Mouse (Mus musculus) adrenal gland, adult 2 months (tissue): ENCODE results near the gene Dll4. TPM values are rescaled to one million over a fixed set of nuclear protein-coding genes. Genes with fewer than 3 reads are reported as not detected.

Experiments
- DNase-seq: peaks from one replicate; pipeline ENCODE4 v3.0.0; 2021
- polyA plus RNA-seq: library from polyadenylated mRNA; depleted of rRNA; stranded (reverse); fragments of >200 nt; gene quantifications from 2 replicates; pipeline ENCODE4 v1.2.3, GENCODE M21; 2012
- total RNA-seq, 2 experiments: library from RNA; stranded (reverse); gene quantifications; 2 replicates each; pipeline ENCODE4 v1.2.3; 2021

The Dll4 gene
- total and polyA plus RNA-seq, 3 experiments = 5.8 to 14.9 (median 9.8) TPM

GRCm38 (mm10) chr2:119311544-119311943 lies 14.0 kb upstream of the Dll4 start:
- DNase-seq = peak; percentile 70

GRCm38 (mm10) chr2:119312380-119312958 lies 13.1 kb upstream of the Dll4 start:
- DNase-seq = no peak

- no peak for DNase-seq
Observed at GRCm38 (mm10) chr2:119313780-119314479, 11.7 kb upstream of the Dll4 start.

- no peak for DNase-seq
Observed at GRCm38 (mm10) chr2:119314742-119315310, 10.8 kb upstream of the Dll4 start.

GRCm38 (mm10) chr2:119318043-119318710 lies 7.4 kb upstream of the Dll4 start:
- DNase-seq = no peak

GRCm38 (mm10) chr2:119320571-119320970 lies 5.0 kb upstream of the Dll4 start:
- no peak for DNase-seq

GRCm38 (mm10) chr2:119321771-119322586 lies 3.6 kb upstream of the Dll4 start:
- DNase-seq = no peak

- DNase-seq = peak; percentile 49
Observed at GRCm38 (mm10) chr2:119322587-119323300, 2.8 kb upstream of the Dll4 start.

- DNase-seq = no peak
Observed at GRCm38 (mm10) chr2:119323866-119324575, 1.6 kb upstream of the Dll4 start.

- DNase-seq = no peak
Observed at GRCm38 (mm10) chr2:119324576-119325318, 837 bp upstream of the Dll4 start.

- peak; percentile 56 for DNase-seq
Observed at GRCm38 (mm10) chr2:119326161-119327101, 847 bp downstream of the Dll4 start.

- DNase-seq = peak; percentile 74
Observed at GRCm38 (mm10) chr2:119327102-119327480, 1.5 kb downstream of the Dll4 start.

GRCm38 (mm10) chr2:119327942-119328526 lies 2.5 kb downstream of the Dll4 start:
- no peak for DNase-seq

GRCm38 (mm10) chr2:119328546-119328945 lies 3.0 kb downstream of the Dll4 start:
- no peak for DNase-seq

GRCm38 (mm10) chr2:119329123-119329817 lies 3.7 kb downstream of the Dll4 start:
- no peak for DNase-seq

- no peak for DNase-seq
Observed at GRCm38 (mm10) chr2:119330795-119331194, 5.2 kb downstream of the Dll4 start.

- DNase-seq = no peak
Observed at GRCm38 (mm10) chr2:119332177-119332661, 6.6 kb downstream of the Dll4 start.

GRCm38 (mm10) chr2:119334135-119334534 lies 8.6 kb downstream of the Dll4 start:
- no peak for DNase-seq
